Mouse (Mus musculus) heart, embryonic 16.5 days (tissue): Measurements from ENCODE around the gene Rars2. TPM values are rescaled to one million over a fixed set of nuclear protein-coding genes. Genes with fewer than 3 reads are reported as not detected.

Source experiments
- ATAC-seq: fragments of 200-750 bp; cut with Nextera tagmentation; replicated peaks from 2 replicates; pipeline ENCODE4 v1.8.0; 2017; ENCODE audit warnings: moderate number of reproducible peaks; ENCODE audit not compliant: insufficient read depth, low FRiP score; ENCODE audit errors: extremely low read depth
- H3K27ac ChIP-seq: fragments of 300-500 bp; sonication (generic); 2 replicates; pipeline ENCODE4 v1.5.1; 2014; ENCODE audit warnings: mild to moderate bottlenecking, low read length, control low read depth, moderate library complexity
- H3K27me3 ChIP-seq: fragments of 300-500 bp; sonication (generic); 2 replicates; pipeline ENCODE4 v1.6.1; 2014; ENCODE audit warnings: low read length, mixed read lengths; ENCODE audit not compliant: control insufficient read depth, insufficient read depth
- H3K36me3 ChIP-seq: fragments of 300-500 bp; sonication (generic); 2 replicates; pipeline ENCODE4 v1.6.1; 2014; ENCODE audit not compliant: control insufficient read depth, insufficient read depth
- H3K4me1 ChIP-seq: fragments of 300-500 bp; sonication (generic); 2 replicates; pipeline ENCODE4 v1.6.1; 2014; ENCODE audit warnings: low read length, mixed read lengths; ENCODE audit not compliant: control insufficient read depth, insufficient read depth
- H3K4me2 ChIP-seq: fragments of 300-500 bp; sonication (generic); 2 replicates; pipeline ENCODE4 v1.6.1; 2014; ENCODE audit warnings: low read depth, mild to moderate bottlenecking, control low read depth, low read length
- H3K4me3 ChIP-seq: fragments of 300-500 bp; sonication (generic); 2 replicates; pipeline ENCODE4 v1.5.1; 2014; ENCODE audit warnings: mild to moderate bottlenecking, control low read depth, low read length
- H3K9ac ChIP-seq: fragments of 300-500 bp; sonication (generic); 2 replicates; pipeline ENCODE4 v1.6.1; 2014; ENCODE audit warnings: low read length, control low read depth
- H3K9me3 ChIP-seq: fragments of 300-500 bp; sonication (generic); replicated peaks from 2 replicates; pipeline ENCODE4 v1.6.1; 2016; ENCODE audit warnings: low read length; ENCODE audit not compliant: control insufficient read depth
- WGBS: fragments of 180-500 bp; shearing (Covaris S2); extraction: QIAGEN DNeasy Blood & Tissue Kit; methylation state at CpG from one replicate; pipeline ENCODE4 v1.1.7; 2014; 5-methylcytosine and 5-hydroxymethylcytosine counted together
- polyA plus RNA-seq: library from polyadenylated mRNA; unstranded; fragments of >200 nt; fragmentation: Nextera tagmentation; extraction: Ambion mirVana; gene quantifications from 2 replicates; pipeline ENCODE4 v1.2.1, GENCODE M21; 2015

Gene Rars2
- polyA plus RNA-seq, 1 experiment from 2014 or later = 56.9 TPM

DNA sequence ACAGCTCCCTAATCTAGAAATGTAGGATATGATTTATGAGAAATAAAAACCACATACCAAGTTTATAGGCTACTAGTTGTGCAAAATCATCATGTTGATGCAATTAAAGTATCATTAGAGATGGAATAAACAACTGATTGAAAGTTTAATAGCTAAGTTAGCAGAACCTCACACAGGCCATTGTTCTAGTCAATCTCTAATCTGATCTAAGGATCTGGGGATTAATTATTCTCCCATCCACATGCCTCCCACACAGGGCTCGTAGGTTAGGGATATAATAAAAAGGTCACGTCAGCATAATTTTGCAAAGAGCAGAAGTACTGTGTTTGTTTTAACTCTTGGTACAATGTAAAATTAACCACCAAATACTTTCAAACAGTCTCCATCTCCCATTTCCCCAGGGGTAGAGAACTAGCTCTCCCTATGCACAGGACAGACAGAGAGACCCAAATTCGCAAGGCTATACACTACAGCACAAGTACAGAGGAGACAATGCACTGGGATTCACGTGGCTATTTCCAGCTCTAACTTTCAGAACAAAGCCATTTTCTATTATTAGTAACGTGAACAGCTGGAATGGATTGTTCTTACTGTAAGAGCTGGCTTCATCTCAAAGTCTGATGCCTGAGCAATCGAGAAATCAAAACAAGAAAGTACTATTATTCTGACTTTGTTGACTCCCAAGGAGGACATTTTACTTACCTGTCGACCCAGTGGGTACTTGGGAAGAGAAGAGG is 29.7 kb upstream of the Rars2 start:
- peaks cover 17% of the 10 kb centered on the region for H3K4me1 ChIP-seq
- peak overlapping the region; percentile 60 for H3K27ac ChIP-seq
- WGBS = 45% methylated on average over 7 of the region's 7 CpGs
- 0 out of 2 replicates have a peak overlapping the region, but pooled peaks have one; percentile 4 for H3K4me2 ChIP-seq
- H3K4me3 ChIP-seq = no peak overlapping the region
- no peaks in the 10 kb centered on the region for H3K9me3 ChIP-seq
- H3K9ac ChIP-seq = no peak overlapping the region
- peaks cover 33% of the 10 kb centered on the region for H3K36me3 ChIP-seq
- peak; percentile 75; the same call in 1 of the 2 replicates for ATAC-seq
- H3K27me3 ChIP-seq = no peaks in the 10 kb centered on the region

DNA sequence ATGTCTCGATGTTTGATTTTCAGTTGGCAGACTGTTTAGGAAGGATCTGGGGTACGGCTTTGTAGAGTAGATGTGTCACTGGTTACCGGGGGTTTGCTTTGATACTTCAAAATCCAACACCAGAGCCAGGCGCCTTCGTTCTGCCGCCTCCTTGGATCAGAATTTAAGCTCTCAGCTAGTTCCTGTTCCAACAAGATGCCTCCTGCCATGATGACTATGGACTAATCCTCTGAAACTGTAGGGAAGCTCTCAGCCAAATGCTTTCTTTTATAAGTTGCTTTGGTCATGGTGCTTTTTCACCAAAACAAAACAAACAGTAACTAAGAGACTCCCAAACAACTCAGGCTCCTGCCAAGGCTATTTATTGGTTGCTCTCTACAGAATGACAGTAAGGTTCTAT is 11.6 kb upstream of the Rars2 start:
- H3K9ac ChIP-seq = no peak overlapping the region
- no peaks in the 10 kb centered on the region for H3K9me3 ChIP-seq
- ATAC-seq = no peak
- no peaks in the 10 kb centered on the region for H3K27me3 ChIP-seq
- no peak overlapping the region for H3K4me2 ChIP-seq
- no peak overlapping the region for H3K4me3 ChIP-seq
- 97% methylated on average over 6 of the region's 6 CpGs for WGBS
- no peaks in the 10 kb centered on the region for H3K4me1 ChIP-seq
- H3K36me3 ChIP-seq = peaks cover 31% of the 10 kb centered on the region
- H3K27ac ChIP-seq = no peak overlapping the region

DNA sequence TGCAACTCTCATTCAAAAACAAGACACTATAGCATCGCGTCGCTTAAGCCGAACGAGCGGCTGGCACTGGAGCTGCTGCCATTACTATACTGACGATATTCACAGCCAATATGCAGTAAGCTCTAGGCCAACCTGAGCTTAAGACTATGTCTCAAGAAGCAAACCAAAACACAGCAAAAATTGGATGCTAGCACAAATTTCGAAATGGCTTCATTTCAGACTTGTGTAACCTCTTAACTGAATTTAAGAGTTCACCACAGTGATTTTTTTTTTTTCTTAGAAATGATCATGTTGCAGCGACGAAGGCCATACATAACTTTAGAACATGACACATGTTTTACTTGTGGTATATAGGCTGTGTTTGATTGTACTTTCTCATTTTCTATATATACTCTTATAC is 8.1 kb upstream of the Rars2 start:
- H3K4me3 ChIP-seq = no peak overlapping the region
- WGBS = 95% methylated on average over 10 of the region's 10 CpGs
- H3K9ac ChIP-seq = no peak overlapping the region
- no peaks in the 10 kb centered on the region for H3K9me3 ChIP-seq
- no peaks in the 10 kb centered on the region for H3K4me1 ChIP-seq
- no peak overlapping the region for H3K27ac ChIP-seq
- no peaks in the 10 kb centered on the region for H3K27me3 ChIP-seq
- H3K4me2 ChIP-seq = no peak overlapping the region
- peaks cover 22% of the 10 kb centered on the region for H3K36me3 ChIP-seq
- ATAC-seq = no peak

DNA sequence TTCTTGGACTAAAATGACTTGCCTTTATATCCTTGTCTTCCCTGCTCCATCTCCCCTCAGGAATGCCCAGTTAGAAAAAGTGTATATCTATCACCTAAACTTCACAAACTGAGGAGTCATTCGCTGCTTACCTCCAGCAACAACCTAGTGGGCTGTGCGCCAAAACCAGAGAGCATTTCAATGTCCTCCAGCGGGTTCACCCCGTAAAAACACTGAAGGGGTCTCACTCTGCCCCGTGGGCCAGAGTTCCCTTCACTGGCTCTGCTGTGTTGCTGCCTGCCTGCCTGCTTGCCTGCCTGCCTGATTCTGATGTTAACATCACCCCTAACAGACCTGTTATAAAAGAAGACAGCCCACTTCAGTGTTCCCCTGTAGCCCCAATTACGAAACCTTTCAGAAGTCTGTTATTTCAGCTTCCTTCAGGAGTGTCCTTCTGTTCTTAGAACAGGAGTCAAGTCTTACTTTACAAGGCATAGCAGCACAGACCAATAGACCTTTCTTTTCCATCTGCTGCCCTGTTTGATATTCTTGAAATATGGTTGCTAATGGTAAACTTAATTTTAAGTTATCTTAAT is 1.1 kb upstream of the Rars2 start:
- peaks cover 21% of the 10 kb centered on the region for H3K4me1 ChIP-seq
- 59% methylated on average over 6 of the region's 6 CpGs for WGBS
- H3K27me3 ChIP-seq = no peaks in the 10 kb centered on the region
- peak overlapping the region; percentile 84 for H3K4me2 ChIP-seq
- H3K36me3 ChIP-seq = peaks cover 3% of the 10 kb centered on the region
- ATAC-seq = no peak
- no peak overlapping the region for H3K27ac ChIP-seq
- H3K4me3 ChIP-seq = peak overlapping the region; percentile 94
- H3K9me3 ChIP-seq = no peaks in the 10 kb centered on the region
- H3K9ac ChIP-seq = peak overlapping the region; percentile 96

DNA sequence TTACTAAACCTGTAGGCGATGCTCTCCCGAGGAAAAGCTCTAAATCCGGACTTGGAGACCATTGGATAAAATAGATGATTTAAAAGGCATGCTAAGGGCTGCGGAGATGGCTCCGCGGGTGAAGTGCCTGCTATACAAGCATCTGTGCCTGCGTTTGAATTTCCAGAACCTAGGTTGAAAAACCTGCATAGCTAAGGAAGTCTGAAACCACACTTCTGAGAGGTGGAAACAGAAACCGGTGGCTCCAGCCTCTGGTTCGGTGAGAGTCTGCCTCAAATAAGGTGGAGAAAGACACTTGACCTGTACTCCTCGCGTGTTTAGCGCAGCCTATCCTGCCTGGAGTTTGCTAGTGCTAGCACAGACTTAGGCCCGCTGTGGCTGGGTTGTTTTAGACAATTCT is 546 bp downstream of the Rars2 start:
- WGBS = 2% methylated on average over 13 of the region's 13 CpGs
- peak overlapping the region; percentile 96 for H3K9ac ChIP-seq
- no peaks in the 10 kb centered on the region for H3K27me3 ChIP-seq
- peak overlapping the region; percentile 91 for H3K27ac ChIP-seq
- peak; percentile 11; the same call in 1 of the 2 replicates for ATAC-seq
- H3K4me3 ChIP-seq = peak overlapping the region; percentile 94
- peaks cover 21% of the 10 kb centered on the region for H3K4me1 ChIP-seq
- peak overlapping the region; percentile 84 for H3K4me2 ChIP-seq
- no peaks in the 10 kb centered on the region for H3K36me3 ChIP-seq
- no peaks in the 10 kb centered on the region for H3K9me3 ChIP-seq

DNA sequence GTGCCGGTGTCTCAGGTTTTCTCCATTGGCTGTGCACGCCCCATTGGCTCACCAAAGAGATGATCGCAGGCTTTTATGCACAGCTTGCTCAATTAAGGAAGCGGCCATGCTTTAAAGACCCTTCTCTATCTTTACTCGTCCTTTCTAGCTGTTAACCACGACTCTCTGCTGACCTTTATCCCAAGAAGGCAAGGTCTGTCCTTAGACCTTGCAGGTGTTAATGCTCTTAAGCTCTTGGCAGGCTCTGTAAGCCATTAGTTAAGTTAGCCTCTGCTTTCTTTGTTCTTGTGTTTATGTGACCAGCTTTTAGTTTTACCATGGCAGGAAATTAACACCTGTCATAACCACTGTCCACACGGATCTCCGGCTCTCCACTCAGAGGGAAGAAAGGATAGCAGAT is 1.4 kb downstream of the Rars2 start:
- WGBS = 85% methylated on average over 8 of the region's 8 CpGs
- H3K9me3 ChIP-seq = no peaks in the 10 kb centered on the region
- H3K9ac ChIP-seq = peak overlapping the region; percentile 96; the same call in 1 of the 2 replicates
- no peak overlapping the region for H3K27ac ChIP-seq
- no peaks in the 10 kb centered on the region for H3K27me3 ChIP-seq
- H3K4me2 ChIP-seq = peak overlapping the region; percentile 84
- no peaks in the 10 kb centered on the region for H3K36me3 ChIP-seq
- H3K4me3 ChIP-seq = peak overlapping the region; percentile 94
- no peak for ATAC-seq
- peaks cover 21% of the 10 kb centered on the region for H3K4me1 ChIP-seq

DNA sequence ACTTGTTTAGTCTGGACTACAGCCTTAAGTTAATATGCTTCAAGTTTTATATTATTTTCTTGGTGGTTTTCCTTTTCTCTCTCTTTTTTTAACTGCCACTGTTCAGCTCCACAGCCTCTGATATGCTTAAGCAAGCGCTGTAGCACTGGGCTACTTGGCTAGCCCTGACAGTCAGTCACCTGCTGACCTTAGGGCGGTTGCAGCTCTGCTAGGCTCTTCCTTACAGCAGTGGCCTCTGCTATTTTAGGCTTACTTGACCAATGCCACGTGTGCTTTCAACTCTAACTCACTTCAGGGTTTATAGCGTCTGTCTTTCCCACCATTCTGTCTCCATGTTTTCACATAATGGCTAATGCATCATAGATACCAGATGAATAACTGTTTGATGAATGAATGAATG is 10.8 kb downstream of the Rars2 start:
- H3K9ac ChIP-seq = no peak overlapping the region
- H3K27me3 ChIP-seq = no peaks in the 10 kb centered on the region
- peaks cover 21% of the 10 kb centered on the region; the same call in 1 of the 2 replicates for H3K36me3 ChIP-seq
- no peaks in the 10 kb centered on the region for H3K9me3 ChIP-seq
- 69% methylated on average over 4 of the region's 4 CpGs for WGBS
- ATAC-seq = no peak
- H3K4me2 ChIP-seq = no peak overlapping the region
- no peak overlapping the region for H3K27ac ChIP-seq
- no peak overlapping the region for H3K4me3 ChIP-seq
- H3K4me1 ChIP-seq = peaks cover 3% of the 10 kb centered on the region; the same call in 1 of the 2 replicates

DNA sequence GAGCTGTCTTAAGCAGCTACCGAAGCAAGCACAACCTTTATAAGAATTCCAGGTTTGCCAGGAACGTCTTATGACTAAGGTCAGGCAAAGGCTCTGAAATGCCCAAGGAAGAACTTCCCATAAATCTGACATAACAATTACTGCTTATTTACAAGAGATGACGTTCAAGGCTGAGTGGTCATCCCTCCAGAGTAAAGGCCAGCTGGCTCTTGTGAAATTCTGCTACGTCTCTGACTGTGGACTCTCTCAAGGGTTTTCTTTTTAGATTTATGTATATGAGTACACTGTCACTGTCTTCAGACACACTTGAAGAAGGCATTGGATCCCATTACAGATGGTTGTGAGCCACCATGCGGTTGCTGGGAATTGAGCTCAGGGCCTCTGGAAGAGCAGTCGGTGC is 11.6 kb downstream of the Rars2 start:
- Histone ChIP-seq H3K9ac (no peak overlapping the region), H3K27me3 (no peaks in the 10 kb centered on the region), H3K4me3 (no peak overlapping the region), H3K36me3 (peaks cover 24% of the 10 kb centered on the region), H3K9me3 (no peaks in the 10 kb centered on the region), H3K4me1 (peaks cover 3% of the 10 kb centered on the region; the same call in 1 of the 2 replicates), H3K27ac (no peak overlapping the region), H3K4me2 (no peak overlapping the region)
- WGBS = 86% methylated on average over 6 of the region's 6 CpGs
- no peak for ATAC-seq

DNA sequence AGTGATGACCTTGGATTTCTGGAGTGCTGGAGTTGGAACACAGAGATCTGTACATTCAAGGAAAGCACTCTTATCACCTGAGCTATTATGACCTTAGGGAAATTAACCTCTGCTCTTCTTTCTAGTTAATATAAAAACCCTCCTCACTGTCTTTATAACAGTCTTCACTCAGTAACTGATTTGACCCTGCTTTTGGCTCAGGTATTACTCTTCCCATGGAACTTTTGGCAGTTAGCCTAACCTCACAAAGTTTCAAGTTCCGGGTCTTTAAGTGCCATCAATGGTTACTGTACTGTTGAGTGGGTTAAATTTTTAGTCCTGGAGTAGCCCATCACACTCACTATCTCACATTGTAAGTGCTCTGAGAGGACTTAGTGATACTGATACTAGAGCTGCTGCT is 15.2 kb downstream of the Rars2 start:
- 44% methylated on average over 1 of the region's 1 CpGs for WGBS
- Histone ChIP-seq H3K27ac (no peak overlapping the region), H3K27me3 (no peaks in the 10 kb centered on the region), H3K4me2 (no peak overlapping the region), H3K9ac (no peak overlapping the region), H3K9me3 (no peaks in the 10 kb centered on the region), H3K4me3 (no peak overlapping the region), H3K36me3 (peaks cover 28% of the 10 kb centered on the region), H3K4me1 (peaks cover 3% of the 10 kb centered on the region; the same call in 1 of the 2 replicates)
- no peak for ATAC-seq
